Mouse (Mus musculus): ENCODE measurements around the gene Gm16405. TPM values are rescaled to one million over a fixed set of nuclear protein-coding genes. Genes with fewer than 3 reads are reported as not detected.
"Not testable (repeated sequence)": the region's sequence is repeated elsewhere in the genome, so short reads cannot be mapped to it uniquely, and the experiment has no call there.

Gene Gm16405
- total RNA-seq (2014; rRNA removed; ENCODE audit: low replicate concordance) = not detected in 2 replicates
- polyA plus RNA-seq (2015; fragmentation: Nextera tagmentation; extraction: Ambion mirVana) = not detected in 2 replicates

- H3K27ac ChIP-seq (ENCODE audit: low read depth); ATAC-seq (ENCODE audit: insufficient read depth, low read depth); H3K27me3 ChIP-seq (ENCODE audit: control insufficient read depth, insufficient read depth, low read length); H3K9ac ChIP-seq (replicated peaks; ENCODE audit: low read depth, low read length); H3K36me3 ChIP-seq (replicated peaks; ENCODE audit: control insufficient read depth, insufficient read depth, low read length); H3K4me3 ChIP-seq (ENCODE audit: low read depth, low read length); DNase-seq (ENCODE audit: low spot score); H3K4me2 ChIP-seq (ENCODE audit: low read depth, low read length); H3K4me1 ChIP-seq (ENCODE audit: control insufficient read depth, insufficient read depth); H3K9me3 ChIP-seq (replicated peaks; ENCODE audit: control insufficient read depth, low read length): not testable (repeated sequence)
- WGBS = no CpG with 5 or more reads among the region's 7 CpGs
These were observed at the start of gene Gm16405 for GRCm38 (mm10) chrX:54530908-54531307. TSS of gene Gm16405 (plus strand) at chrX:54531208.

Other genes with a start within 250 kb of the Gm16405 start
- not detected in 2 replicates for gene Gm16430, start 91.0 kb downstream of the Gm16405 start, total RNA-seq (2014; rRNA removed; ENCODE audit: low replicate concordance)
- not detected in 2 replicates for gene Gm16430, start 91.0 kb downstream of the Gm16405 start, polyA plus RNA-seq (2015; fragmentation: Nextera tagmentation; extraction: Ambion mirVana)